Mouse (Mus musculus): Measurements from ENCODE around the gene Wnk1.

Gene Wnk1

DNA sequence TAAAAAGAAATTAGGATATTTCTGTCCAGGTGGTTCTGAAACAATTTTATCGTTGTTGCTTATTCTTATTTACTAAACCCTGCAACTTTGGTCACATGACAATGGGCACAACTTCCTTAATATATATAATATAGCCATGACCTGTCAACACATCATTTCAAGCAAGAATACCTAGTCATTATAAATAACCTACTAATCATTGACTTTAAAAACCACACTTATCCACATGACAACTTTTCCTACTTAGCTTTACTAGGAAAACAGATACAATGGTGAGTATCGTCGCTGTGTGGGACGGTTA is 2.0 kb upstream of the Wnk1 start:
- no peak for DNase-seq (ENCODE audit: low spot score)

GRCm38 (mm10) chr6:120039668-120040556 is 1.4 kb upstream of the Wnk1 start:
- DNase-seq (ENCODE audit: low spot score), result peak; percentile 27

- DNase-seq (ENCODE audit: low spot score), result no peak
Observed at GRCm38 (mm10) chr6:120039256-120039563, 738 bp upstream of the Wnk1 start.

DNA sequence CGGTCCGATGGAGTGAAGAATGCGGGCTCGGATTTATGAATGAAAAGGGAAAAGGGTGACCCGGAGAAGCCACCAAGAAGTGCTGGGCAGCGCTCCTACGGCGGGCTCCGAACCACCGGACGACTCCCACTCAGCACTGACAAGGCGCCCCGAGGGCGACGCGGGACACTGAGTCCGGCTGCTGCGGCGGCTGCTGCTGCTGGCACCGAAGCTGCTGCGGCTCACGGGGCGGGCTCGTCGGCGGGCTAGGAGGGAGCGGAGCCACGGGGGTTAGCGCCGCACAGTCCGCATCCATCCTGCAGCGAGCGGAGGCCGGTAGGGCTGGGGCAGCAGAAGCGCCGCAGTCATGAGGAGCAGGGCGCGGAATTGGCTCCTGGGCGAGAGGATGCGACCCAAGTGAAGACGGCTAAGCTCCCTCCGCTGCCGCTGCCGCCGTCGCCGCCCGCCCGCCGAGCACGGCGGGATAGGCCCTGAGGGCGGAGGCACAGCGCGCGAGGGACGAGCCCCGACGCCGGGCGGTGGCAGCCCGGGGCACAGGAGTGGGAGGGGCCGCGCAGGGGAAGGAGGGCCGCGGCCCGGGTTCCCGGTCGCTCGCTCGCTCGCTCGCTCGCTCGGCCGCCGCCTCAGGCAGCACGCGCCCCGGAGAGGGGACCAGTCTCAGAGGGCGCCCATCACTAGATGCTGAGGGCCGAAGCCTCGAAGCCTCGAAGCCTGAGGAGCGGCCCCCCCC is 671 bp downstream of the Wnk1 start:
- peak; percentile 23 for DNase-seq (ENCODE audit: low spot score)

GRCm38 (mm10) chr6:120037004-120037635 is 1.4 kb downstream of the Wnk1 start:
- peak; percentile 29 for DNase-seq (ENCODE audit: low spot score)

- DNase-seq (ENCODE audit: low spot score), result no peak
Observed at GRCm38 (mm10) chr6:120024577-120024976, 13.9 kb downstream of the Wnk1 start.

- no peak for DNase-seq (ENCODE audit: low spot score)
Observed at GRCm38 (mm10) chr6:120023746-120024145, 14.7 kb downstream of the Wnk1 start.

- DNase-seq (ENCODE audit: low spot score), result no peak
Observed at GRCm38 (mm10) chr6:120022042-120022441, 16.4 kb downstream of the Wnk1 start.

GRCm38 (mm10) chr6:120019697-120020096 is 18.8 kb downstream of the Wnk1 start:
- DNase-seq (ENCODE audit: low spot score), result no peak

DNA sequence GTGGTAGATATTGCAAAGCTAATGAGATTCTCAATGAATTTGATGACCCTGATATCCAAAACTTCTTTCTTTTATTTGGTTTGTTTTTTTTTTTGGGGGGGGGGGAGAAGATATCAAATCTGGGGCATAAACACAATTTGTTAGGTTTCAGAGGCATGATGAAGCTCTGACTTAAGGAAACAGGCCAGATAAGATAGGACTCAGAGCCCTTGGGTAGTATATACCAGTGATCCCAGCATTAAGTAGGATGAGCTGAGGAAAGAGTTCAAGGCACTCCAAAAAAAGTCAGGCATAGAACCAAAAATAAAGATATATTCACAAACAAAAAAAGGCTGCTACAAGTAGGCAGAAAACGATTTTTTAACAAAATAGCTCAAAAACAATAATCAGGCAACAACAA is 25.3 kb downstream of the Wnk1 start:
- DNase-seq (ENCODE audit: low spot score), result no peak

DNA sequence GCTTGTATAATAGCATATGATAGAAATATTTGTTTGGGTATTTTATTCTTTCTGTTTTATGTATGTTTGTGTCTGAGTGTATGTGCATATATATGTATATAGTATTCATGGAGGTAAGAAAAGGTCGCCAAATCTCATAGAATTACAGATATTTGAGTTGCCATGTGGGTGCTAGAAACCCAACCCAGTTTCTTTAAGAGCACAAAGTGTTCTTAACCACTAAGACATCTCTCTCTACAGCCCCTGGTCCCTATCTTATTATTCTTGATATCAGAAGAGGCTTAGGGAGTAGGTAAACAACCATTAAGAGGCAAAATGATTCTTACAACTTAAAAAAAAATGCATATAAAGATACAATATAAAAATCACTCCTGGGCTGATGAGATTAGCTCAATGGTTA is 27.0 kb downstream of the Wnk1 start:
- DNase-seq (ENCODE audit: low spot score), result no peak

DNA sequence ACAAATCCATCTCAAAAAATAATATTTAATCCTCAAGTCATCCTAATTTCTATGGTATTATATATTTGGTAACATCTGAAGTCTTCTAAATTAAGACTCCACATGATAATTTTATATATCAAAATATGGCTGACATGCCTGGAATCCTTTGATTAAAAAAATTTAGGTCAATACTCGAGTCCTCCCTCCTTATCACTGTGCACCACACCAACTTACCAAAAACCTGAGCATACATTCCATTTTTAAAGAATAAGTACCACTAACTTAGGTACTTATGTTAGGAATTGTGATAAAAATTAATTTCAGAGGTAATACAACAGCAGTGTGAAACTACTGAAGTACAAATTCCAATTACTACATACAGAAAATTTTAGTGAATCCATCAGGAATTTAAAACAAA is 27.5 kb downstream of the Wnk1 start:
- DNase-seq (ENCODE audit: low spot score), result no peak

DNA sequence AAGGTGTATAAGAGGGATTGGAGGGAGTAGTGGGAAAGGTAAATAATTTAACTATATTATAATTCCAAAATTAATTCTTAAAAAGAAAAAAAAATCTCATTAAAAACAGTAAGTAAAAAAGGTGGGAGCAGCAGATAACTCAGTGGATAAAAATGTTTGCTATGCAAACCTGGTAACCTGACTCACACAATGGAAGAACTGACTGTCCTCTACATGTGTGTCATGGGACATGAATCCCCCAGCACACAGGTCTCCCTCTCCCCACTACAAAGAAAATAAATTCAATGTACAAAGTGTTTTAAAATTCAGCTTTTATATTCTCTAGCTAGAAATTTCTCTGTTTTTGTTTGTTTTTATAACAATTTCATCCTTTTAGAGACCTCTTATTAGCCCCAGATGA is 27.9 kb downstream of the Wnk1 start:
- DNase-seq (ENCODE audit: low spot score), result no peak

GRCm38 (mm10) chr6:120001718-120002117 is 36.8 kb downstream of the Wnk1 start:
- DNase-seq (ENCODE audit: low spot score), result no peak

DNA sequence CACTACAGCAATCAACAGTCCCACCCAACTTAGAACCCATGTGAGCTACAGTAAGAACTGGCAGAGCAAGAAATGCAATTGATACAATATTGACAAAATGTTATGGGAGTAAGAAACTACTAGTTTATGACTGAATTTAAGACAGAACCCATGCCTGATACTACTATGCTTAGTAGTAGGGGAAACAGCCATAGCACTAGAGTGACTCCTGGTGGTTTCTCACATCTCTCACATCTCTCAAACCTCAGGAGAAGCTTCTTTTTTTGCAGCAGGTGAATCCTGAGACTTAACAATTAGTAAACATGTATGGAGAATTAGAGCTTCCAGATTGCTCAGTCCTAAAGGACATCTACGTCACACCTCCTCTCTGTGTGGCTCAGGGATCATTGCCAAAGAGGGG is 42.0 kb downstream of the Wnk1 start:
- no peak for DNase-seq (ENCODE audit: low spot score)

- DNase-seq (ENCODE audit: low spot score), result no peak
Observed at GRCm38 (mm10) chr6:119924235-119925005, 114.1 kb downstream of the Wnk1 start.

DNA sequence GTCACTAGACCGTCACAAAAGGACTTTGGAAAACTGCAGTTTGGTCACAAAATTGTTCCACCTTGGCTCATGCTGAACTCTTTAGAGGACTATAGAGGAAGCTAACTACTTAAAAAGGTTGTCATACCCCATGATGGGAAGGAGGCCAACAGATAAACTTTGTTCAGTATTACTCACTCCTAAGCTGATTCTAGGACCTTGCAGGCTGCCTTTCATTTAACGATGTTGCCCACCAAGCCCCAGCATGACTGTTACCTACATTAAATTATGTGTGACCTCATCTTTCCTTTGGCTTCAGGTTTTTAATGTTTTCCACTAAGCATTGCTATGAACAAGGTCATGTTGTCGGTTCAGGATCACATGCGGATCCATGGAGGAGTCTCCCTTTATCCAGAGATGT is 115.9 kb downstream of the Wnk1 start:
- DNase-seq (ENCODE audit: low spot score), result no peak

GRCm38 (mm10) chr6:119922136-119922535 is 116.3 kb downstream of the Wnk1 start:
- DNase-seq (ENCODE audit: low spot score), result no peak

DNA sequence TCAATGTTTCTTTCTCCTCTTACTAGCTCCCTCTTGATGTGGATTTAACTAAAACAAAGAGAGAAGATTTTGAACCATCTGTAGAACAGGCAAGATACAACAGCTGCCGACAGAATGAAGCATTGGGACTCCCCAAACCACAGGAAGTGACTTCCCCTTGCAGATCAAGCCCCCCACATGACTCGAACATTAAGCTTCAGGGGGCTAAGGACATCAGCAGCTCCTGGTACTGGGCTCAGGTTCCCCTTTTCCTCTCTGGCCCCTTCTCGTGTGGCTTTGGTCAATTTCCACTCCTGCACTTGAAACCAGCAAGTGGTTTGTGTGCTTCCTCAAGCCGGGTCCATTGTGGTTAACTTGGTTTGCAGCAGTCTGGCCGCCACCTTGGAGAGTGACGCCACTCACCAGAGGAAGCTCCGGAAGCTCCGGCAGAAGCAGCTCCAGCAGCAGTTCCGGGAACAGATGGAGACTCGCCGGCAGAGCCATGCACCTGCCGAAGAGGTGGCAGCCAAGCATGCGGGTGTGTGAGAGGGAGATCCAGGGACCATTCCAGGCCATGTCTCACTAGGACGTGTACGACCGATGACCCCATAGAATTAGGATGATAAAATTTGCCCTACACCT is 119.8 kb downstream of the Wnk1 start:
- DNase-seq (ENCODE audit: low spot score), result no peak

GRCm38 (mm10) chr6:119915710-119916109 is 122.8 kb downstream of the Wnk1 start:
- no peak for DNase-seq (ENCODE audit: low spot score)

GRCm38 (mm10) chr6:119912046-119912445 is 126.4 kb downstream of the Wnk1 start:
- no peak for DNase-seq (ENCODE audit: low spot score)

GRCm38 (mm10) chr6:119905461-119905860 is 133.0 kb downstream of the Wnk1 start:
- no peak for DNase-seq (ENCODE audit: low spot score)
